Mouse (Mus musculus): ENCODE measurements around the gene Atf7ip.

- no peak for TF ChIP-seq CTCF (conservative IDR thresholded peaks at IDR 0.05; ENCODE audit: low read length)
- TF ChIP-seq NANOG (IDR thresholded peaks at IDR 0.05; ENCODE audit: borderline replicate concordance, low read length) = no peak
- TF ChIP-seq POU5F1 (IDR thresholded peaks at IDR 0.05; ENCODE audit: borderline replicate concordance, low read length) = no peak
These were observed 127.8 kb downstream of the Atf7ip start for GRCm38 (mm10) chr6:136633719-136634118.
